ENCODE assay signal across 11 mouse cellular contexts in the genomic region with DNA sequence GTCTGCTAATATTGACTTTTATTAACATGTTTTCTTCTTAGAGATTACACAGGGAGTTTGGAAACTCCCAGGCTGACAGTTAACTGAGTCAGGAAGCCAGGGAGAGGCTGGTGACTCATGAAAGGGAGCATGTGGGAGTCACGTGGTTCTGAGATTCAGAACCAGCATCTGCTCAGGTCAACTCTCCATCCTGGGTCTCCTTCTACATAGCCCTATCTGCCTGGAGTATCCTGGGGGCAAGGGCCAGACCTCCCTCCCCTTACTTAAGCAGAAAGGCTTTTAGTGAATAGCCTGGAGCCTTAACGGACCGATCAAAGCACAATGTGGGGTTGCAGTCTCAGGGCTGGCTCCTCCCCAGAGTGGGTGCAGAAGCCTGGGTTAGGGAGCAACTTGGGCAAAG. TPM values are rescaled to one million over a fixed set of nuclear protein-coding genes. Genes with fewer than 3 reads are reported as not detected.
A peak's percentile ranks its signal among the peaks of the same experiment; 100 is the strongest.
DNase-seq lines count a peak whose midpoint lies in the region; TF ChIP-seq lines count a peak whose summit lies in the region.
"Had no signal": no experiment of that assay in that cellular context is flagged by ENCODE, and none has a peak within 500 bp of the region (broad histone marks: within the 10 kb centered on the region; RNA-seq: fewer than 3 reads in every experiment).

No protein-coding gene starts in this region.

- H3K4me3 ChIP-seq in bone marrow macrophage, adult 2 months (ENCODE audit: insufficient read depth, low read length): no peak overlapping the region
- no peak overlapping the region for H3K4me3 ChIP-seq in kidney, adult 2 months (ENCODE audit: insufficient read depth, low read depth, low read length)
- H3K4me3 ChIP-seq: embryonic facial prominence, embryonic 10.5 days had no signal

- 19% methylated on average over 3 of the region's 3 CpGs for WGBS in kidney, adult 2 months

- intact Hi-C loops in left cerebral cortex, postnatal 4 days (cut with DNase I): no loop called here
- intact Hi-C loops in gastrocnemius, postnatal 14 days (cut with DNase I; ENCODE audit: low total_unique reads): no loop called here

- H3K27me3 ChIP-seq in kidney, adult 2 months (replicated peaks; ENCODE audit: control insufficient read depth, insufficient read depth, low read length): no peaks in the 10 kb centered on the region

- H3K27ac ChIP-seq in bone marrow macrophage, adult 2 months (ENCODE audit: insufficient read depth, low read depth, low read length): no peak overlapping the region
- H3K27ac ChIP-seq in kidney, adult 2 months (ENCODE audit: insufficient read depth, low read depth, low read length): no peak overlapping the region
- H3K27ac ChIP-seq: embryonic facial prominence, embryonic 10.5 days; liver, embryonic 14.5 days had no signal

- DNase-seq in left cerebral cortex, adult 9 months (ENCODE audit: low spot score in 2 of 2): peak; percentile 22 to 47
- no peak for DNase-seq in left cerebral cortex, postnatal 4 days
- DNase-seq in MN1 (ENCODE audit: low spot score): peak; percentile 46
- DNase-seq in layer of hippocampus, adult 9-11 months: peak; percentile 41
- no peak for DNase-seq in kidney, adult 2 months
- no peak for DNase-seq in gastrocnemius, postnatal 14 days
- DNase-seq: heart, adult 18-20 months; kidney, adult 9 months had no signal

- no peak for TF ChIP-seq CTCF in bone marrow macrophage, adult 2 months (IDR thresholded peaks at IDR 0.05; ENCODE audit: low read depth, low read length)
- TF ChIP-seq CTCF in kidney, adult 2 months (conservative IDR thresholded peaks at IDR 0.05; ENCODE audit: insufficient read depth, insufficient read length, low read depth, low read length): no peak

- peaks cover 31% of the 10 kb centered on the region for H3K4me1 ChIP-seq in bone marrow macrophage, adult 2 months (ENCODE audit: control insufficient read depth, insufficient read depth, low read length)
- no peaks in the 10 kb centered on the region for H3K4me1 ChIP-seq in kidney, adult 2 months (ENCODE audit: control insufficient read depth, insufficient read depth, low read length)

- H3K36me3 ChIP-seq in kidney, adult 2 months (ENCODE audit: control insufficient read depth, insufficient read depth, low read length): no peaks in the 10 kb centered on the region
- H3K36me3 ChIP-seq: embryonic facial prominence, embryonic 10.5 days had no signal

- 0 out of 2 replicates have a peak, but pooled peaks have one; percentile 32 for TF ChIP-seq POLR2A in bone marrow macrophage, adult 2 months (IDR thresholded peaks at IDR 0.05; ENCODE audit: borderline replicate concordance, low read depth, low read length)
- TF ChIP-seq POLR2A in kidney, adult 2 months (IDR thresholded peaks at IDR 0.05; ENCODE audit: low read depth, low read length): no peak

RNA-seq across cellular contexts. Expression of a gene that starts 30.7 kb away (rescaled TPM):
- 10 to 100 TPM; 11.8 to 12.8 TPM for total RNA-seq in left cerebral cortex, postnatal 4 days (2021)
- not detected in 2 replicates for polyA plus RNA-seq in bone marrow macrophage, adult 2 months (2012; ENCODE audit: insufficient read depth, insufficient read length, missing spikeins)
- 0.90 and 1.7 TPM in 2 replicates for polyA plus RNA-seq in kidney, adult 2 months (2012; rRNA removed)
- total RNA-seq in gastrocnemius, postnatal 14 days (2021): 10 to 100 TPM; 70.7 to 71.9 TPM

RNA-seq across cellular contexts. Expression of a gene that starts 48.6 kb away (rescaled TPM):
- total RNA-seq in left cerebral cortex, postnatal 4 days (2021): 10 to 100 TPM; 18.2 to 23.1 TPM
- not detected in 2 replicates for polyA plus RNA-seq in bone marrow macrophage, adult 2 months (2012; ENCODE audit: insufficient read depth, insufficient read length, missing spikeins)
- polyA plus RNA-seq in kidney, adult 2 months (2012; rRNA removed): 0.30 and 0.64 TPM in 2 replicates
- total RNA-seq in gastrocnemius, postnatal 14 days (2021): 1 to 10 TPM; 3.5 to 4.6 TPM

Comparison
In these comparisons a context has a peak if more than half of its experiments do, and no peak if none do; other contexts are left out.
1. DNase-seq: peak in left cerebral cortex, adult 9 months (2 of 2), MN1 (single experiment) and layer of hippocampus, adult 9-11 months (single experiment); none in left cerebral cortex, postnatal 4 days (single experiment), kidney, adult 2 months (single experiment) and gastrocnemius, postnatal 14 days (single experiment).
2. RNA of a gene that starts 30.7 kb away (total RNA-seq): 70.7 to 71.9 TPM in gastrocnemius, postnatal 14 days; 11.8 to 12.8 TPM in left cerebral cortex, postnatal 4 days; every median in the first group is over 4 times any median in the second.